Mouse (Mus musculus) WW6 (cell line): Measurements from ENCODE around the gene Arid4b.

Experiments
- DNase-seq: peaks from one replicate; pipeline ENCODE4 v3.0.0-alpha.2; 2013; ENCODE audit warnings: low read depth, low spot score

The Arid4b gene

DNA sequence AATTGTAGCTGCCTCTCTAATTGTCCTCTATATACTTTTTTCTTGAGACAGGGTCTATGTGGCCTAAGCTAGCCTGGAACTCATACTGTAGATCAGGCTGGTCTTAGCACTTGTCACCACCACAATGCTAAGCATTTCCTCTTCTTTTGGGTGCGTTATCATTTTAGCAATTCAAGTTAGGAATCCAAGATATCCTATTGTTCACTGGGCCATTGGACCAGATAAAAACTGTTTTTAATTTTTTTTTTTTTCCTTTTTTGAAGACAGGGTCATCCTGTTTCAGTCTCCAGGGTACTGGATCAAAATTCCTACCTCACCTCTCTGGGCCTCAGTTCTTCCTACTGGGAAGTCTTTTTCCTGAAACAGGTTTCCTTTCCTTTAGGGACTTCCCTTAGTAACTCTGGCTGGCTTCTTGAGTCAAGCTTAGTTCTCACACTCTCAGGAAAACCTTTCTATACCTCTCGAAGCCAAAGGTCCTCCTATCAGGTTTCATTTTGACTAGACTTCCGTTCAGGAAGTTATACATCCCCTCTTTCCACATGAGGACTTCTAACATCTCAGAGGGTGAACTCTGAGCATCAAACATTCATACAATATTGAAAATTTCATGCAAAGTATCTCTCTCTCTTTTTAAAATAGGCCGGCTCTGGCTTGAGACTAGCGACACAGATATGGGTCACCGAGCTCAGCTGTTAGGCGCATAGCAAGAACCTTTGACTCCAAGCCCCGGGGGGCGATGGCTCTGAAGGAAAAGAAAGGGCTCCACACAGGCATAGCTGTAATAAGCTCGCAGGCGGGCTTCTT lies 621 bp upstream of the Arid4b start:
- DNase-seq, result no peak

- DNase-seq, result no peak
Observed at GRCm38 (mm10) chr13:14063942-14064271, 875 bp downstream of the Arid4b start.

DNA sequence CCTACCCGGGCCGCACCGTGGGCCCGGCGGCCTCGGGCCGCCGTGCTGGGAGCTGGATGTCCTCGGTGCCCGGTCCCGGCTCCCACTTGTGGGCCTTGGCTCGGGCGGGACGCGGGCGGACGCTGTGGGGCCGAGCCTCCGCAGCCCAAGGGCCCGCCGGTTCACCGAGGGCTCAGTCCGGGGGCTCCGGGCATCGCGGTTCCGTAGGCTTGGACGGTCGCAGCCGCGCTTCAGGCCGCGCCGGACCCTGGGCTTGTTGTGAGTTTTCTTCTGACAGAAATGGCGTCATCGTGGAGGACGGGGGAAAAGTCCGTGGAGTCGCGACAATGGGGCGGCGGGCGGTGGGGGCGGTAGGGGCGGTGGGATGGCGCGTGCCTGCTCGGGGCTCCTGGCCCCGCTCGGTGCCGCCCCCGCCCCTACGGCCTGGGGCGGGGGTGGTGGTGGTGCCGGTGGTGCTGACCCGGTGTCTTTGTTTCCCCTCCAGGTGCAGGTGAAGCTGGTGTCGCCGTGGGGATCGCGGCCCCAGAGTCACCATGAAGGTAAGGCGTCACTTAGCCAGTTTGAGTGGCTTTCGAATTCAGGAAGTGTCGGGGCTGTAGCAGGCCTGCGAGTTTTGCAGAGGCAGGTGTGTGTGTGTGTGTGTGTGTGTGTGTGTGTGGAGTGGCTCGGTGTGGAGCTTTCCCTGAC lies 1.5 kb downstream of the Arid4b start:
- no peak for DNase-seq

- DNase-seq, result no peak
Observed at GRCm38 (mm10) chr13:14065028-14065380, 2.0 kb downstream of the Arid4b start.

DNA sequence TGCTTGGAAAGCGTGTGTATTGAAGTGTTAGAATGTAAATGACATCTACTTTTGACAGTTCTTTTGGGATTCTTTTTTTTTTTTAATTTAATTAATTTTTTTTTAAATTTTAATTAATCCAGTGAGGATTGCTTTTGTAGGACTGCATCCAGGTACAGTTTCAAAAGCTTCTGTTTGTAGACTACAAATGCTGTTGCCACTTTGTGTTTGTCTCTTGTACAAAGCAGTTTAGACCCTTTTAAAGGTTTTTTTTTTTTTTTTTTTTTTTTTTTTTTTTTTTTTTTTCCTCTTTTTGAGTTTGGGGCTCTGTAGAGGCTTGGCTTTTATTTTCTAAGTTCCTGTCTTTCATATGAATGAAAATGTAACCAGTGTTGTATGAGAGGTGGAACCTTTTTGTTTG lies 2.7 kb downstream of the Arid4b start:
- DNase-seq, result no peak

DNA sequence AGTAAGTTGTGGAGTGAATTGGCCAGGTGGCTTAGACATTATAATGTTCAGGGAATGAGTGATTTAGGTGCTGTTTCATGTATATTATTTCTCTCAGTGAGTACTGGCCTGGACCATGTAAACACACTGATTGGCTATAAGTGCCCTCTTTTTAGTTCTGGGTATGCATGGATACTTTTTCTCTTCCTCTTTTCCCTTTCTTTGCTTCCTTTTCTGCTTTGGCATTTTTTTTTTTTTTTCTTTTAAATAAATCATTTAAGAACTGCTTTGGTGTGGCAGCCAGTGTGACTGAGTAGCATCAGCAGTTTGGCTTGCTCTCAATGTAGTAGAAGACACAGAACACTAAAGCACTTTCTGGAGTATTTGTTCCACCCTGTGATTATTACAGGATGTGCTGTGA lies 5.0 kb downstream of the Arid4b start:
- no peak for DNase-seq

GRCm38 (mm10) chr13:14069291-14069690 lies 6.3 kb downstream of the Arid4b start:
- no peak for DNase-seq

DNA sequence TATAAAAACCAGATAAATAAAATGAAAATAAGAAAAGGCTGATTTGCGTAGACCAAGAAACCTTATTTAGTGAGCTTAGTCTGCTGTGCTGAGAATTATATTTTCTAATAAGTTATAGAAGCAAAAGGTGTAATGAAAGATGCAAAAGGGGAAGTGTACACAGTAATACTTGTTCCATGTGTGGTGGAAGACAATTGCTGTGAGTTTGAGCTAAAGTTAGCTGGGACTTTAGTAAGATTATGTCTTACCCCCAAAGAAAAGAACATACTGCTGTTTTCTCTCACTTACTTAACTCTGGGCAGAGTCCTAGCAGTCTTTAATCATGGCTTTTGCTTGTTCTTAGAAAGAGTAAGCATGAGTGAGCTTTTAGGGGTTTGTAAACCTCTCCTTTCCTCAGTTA lies 11.3 kb downstream of the Arid4b start:
- DNase-seq, result no peak

- no peak for DNase-seq
Observed at GRCm38 (mm10) chr13:14075326-14075725, 12.3 kb downstream of the Arid4b start.

- no peak for DNase-seq
Observed at GRCm38 (mm10) chr13:14088669-14089068, 25.6 kb downstream of the Arid4b start.

- DNase-seq, result no peak
Observed at GRCm38 (mm10) chr13:14103026-14103425, 40.0 kb downstream of the Arid4b start.

- DNase-seq, result no peak
Observed at GRCm38 (mm10) chr13:14110154-14110873, 47.3 kb downstream of the Arid4b start.

DNA sequence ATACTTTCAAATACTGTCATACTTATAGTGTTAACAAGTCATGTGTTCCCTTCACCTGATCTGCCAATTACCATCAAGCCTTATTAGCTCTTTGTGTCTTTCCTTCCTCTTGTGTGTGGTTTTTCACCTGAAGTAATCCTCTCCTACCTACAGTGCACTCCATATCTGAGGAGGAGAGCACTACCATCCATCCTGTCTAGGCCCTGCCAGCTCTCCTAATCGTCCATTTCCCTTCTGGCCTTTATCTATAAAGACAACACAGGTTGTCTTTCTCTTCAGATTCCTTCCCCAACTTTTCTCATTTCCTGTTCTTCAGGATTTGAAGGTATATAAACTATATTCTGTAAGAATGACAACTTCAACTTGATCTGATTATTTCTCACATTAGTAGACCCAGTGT lies 48.1 kb downstream of the Arid4b start:
- DNase-seq, result no peak

DNA sequence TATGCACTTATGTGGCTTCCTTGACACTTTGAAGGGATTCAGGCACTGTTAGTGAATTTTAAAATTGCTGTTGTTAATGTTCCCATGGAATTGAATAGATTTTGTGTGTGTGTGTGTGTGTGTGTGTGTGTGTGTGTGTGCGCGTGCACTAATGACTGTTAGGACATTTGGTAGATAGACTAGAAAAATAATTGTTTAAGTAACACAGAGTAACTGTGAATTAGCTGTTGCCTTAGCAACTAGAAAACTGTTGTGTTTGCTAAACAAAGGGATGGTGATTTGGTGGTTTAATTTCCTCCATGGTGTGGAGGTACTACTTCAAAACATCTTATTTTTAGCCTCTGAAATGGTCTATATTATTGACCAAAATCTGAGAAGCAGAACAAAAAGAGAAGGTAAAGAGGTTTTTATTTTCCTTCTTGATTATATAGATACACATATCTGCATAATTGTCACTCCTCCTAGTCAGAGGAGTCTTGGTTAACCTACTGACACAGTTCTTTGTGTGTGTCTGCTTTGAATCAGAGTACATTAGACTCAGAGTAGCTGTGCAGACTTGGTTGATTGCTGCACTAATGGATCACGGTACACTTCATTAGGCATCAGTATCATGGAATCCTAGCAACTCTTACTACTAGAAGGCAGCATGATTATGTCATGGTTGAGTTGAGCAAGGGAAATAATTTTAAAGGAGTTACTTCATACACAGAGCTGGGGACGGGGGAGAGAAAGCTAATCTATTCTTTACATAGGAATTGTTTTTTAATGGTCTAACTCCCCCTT lies 50.9 kb downstream of the Arid4b start:
- DNase-seq, result no peak

- no peak for DNase-seq
Observed at GRCm38 (mm10) chr13:14115805-14116204, 52.8 kb downstream of the Arid4b start.

GRCm38 (mm10) chr13:14131651-14132050 lies 68.6 kb downstream of the Arid4b start:
- no peak for DNase-seq

DNA sequence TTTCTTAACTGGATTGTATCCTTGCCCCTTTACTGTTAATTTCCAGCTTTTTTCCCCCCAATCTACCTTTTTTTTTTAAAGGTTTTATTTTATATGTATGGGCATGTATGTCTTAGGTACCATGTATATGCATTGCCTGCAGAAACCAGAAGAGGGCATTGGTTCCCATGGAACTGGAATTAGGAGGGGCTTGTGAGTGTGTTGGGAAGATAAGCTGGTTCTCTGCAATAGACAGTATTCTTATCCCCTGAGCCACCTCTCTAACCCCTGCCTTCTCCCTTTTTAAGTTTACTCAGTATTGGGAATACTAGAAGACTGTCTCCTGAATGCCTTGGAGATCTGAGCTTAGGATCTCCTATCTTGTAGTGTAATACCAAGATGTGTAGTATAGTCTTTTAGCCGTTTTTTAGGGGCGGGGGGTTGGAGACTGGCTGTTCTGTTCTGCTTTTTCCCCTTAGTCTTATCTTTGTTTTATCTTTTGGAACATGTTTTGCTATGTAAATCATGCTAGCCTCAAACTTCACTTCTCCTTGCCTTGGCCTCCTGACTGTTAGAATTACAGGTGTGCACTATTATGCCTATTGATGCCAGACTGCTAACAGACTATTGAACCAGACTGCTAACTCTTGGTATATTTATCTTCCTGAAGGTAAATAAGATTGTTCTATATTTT lies 79.4 kb downstream of the Arid4b start:
- DNase-seq, result peak; percentile 1

DNA sequence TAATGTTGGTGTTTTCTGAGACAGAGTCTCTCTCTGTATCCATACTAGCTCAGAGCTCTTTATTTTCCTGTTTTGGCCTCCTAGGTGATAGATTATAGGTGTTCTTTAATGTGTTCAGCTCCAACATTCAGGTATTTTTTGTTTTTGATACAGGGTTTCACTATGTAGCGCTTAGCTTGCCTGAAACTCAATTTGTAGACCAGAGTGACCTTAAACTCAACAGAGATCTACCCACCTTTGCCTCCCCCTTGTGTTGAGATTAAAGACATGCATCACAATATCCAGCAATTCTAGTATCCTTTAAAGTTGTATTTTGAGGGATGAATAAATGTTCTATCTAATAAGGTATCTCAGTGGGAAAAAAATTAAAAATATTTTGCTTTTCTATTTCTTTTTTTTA lies 115.0 kb downstream of the Arid4b start:
- no peak for DNase-seq

DNA sequence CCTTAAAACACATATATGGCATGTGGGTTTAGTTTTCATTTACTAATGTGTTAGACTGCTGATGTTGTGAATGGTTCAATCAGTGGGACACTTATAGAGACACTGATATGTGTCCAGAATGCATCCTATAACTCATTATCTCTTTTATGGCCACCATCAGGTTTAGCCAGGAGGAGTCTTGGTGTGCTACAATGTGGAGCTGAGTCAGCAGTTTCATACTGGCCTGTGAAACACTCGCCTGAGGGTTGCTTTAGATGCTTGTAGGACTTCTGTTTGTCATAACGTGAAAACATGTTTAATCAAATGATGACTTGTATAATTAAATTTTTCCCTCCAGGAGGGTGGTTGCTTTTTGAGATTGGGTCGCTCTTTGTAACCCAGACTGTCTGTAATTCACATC lies 116.6 kb downstream of the Arid4b start:
- no peak for DNase-seq

DNA sequence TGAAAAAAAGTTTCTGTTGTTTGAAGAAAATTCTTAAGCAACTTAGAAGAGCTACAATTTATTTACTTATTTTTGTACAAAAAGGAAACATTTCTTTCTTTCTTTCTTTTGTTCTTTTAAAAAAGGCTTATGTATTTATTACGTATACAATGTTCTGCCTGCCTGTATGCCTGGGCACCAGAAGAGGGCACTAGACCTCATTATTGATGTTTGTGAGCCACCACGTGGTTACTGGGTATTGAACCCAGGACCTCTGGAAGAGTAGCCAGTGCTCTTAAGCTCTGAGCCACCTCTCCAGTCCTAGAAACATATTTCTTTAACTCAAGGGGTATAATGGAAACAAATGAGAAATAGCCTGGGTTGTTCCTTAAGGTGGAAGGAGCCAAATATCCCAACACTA lies 182.9 kb downstream of the Arid4b start:
- no peak for DNase-seq
